Mouse (Mus musculus) inflammation-experienced regulatory T-cells (primary cell): ENCODE data around the gene Ercc4. TPM values are rescaled to one million over a fixed set of nuclear protein-coding genes. Genes with fewer than 3 reads are reported as not detected.

Experiments used
- polyA plus RNA-seq, 2 experiments: library from polyadenylated mRNA; unstranded; fragments of 100-300 nt; shearing (Covaris generic); gene quantifications; one replicate each; pipeline ENCODE4 v1.2.1; 2017

Gene Ercc4
- 10 to 100 TPM; 33.7 to 36.6 TPM for polyA plus RNA-seq

DNA sequence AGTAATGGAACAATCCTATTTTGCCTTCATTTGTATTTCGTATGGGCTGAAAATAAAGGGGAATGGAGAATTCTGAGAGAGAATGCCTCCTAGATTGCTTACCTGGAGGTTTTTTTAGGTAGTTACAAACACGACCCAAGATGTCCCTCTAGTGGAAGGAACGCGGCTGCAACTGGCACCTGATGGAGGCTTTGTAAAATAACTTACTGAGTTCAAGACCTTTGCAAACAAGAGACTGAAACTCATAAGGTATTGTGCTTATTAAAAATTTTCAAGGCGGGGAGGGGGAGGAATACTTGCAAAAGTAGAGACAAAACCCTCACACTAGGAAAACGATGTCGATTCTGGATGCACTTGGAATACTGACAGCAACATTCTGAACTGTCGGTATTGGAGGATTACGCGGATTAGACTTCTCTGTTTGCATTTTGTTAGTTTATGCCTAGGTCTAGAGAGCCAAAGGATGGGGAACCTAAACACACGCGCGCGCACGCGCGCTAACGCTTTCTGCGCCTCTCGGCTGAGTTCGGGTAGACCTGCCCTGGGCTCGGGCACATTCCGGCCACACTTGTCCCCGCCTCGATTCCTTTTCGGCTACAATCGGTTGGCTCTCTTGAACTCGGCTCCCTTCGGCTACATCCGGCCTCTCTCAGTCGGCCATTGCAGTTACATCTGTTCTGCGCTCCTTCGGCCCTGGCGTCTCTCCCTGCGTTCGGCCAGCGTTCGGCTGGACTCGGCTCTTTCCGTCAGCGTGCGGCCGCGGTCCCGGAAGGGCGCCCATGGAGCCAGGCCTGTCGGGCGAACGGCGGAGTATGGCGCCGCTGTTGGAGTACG is at the start of gene Ercc4:
Ercc4 (plus strand) TSS at position 529 of the 834 bp plus-strand sequence.

Other genes starting within 250 kb of the Ercc4 start
- 10 to 100 TPM; 10.0 to 12.4 TPM for gene Mrtfb, start 146.8 kb downstream of the Ercc4 start, polyA plus RNA-seq